Mouse (Mus musculus): ENCODE measurements around the gene Tnip3. TPM values are rescaled to one million over a fixed set of nuclear protein-coding genes. Genes with fewer than 3 reads are reported as not detected.

Gene Tnip3
- polyA plus RNA-seq, 1 experiment from 2014 or later: 0.03 TPM

DNA sequence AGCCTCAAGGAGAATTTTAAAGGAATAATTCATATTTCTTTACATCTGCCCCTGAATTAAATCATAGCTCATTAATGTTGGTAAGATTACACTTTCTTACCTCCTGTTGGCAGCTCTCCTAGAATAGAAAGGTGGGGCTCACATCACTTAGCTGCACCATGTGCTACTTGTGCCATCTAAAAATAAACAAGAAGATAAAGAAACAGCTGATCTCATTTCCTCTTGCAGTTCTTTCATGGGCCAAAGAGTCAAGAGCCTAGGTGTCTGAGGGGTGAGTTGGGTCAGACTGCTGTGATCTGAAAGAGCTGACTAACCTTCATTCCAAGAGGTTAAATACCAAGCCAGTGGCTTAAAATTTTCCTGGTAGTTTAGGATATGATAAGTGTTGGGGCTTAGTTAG, 86.7 kb downstream of the Tnip3 start:
- DNase-seq (ENCODE audit: low read depth, low spot score) (no peak), ATAC-seq (no peak)
- ChIA-PET POLR2A (no interaction called here), CTCF (no interaction called here)
- H3K27me3 ChIP-seq: peaks cover under 1% of the 10 kb centered on the region
- in situ Hi-C loops (cut with MboI; ENCODE audit: low pct_unique_long_range_greater_than_20kb): no loop called here
- no peak for TF ChIP-seq CTCF (IDR thresholded peaks at IDR 0.05)

DNA sequence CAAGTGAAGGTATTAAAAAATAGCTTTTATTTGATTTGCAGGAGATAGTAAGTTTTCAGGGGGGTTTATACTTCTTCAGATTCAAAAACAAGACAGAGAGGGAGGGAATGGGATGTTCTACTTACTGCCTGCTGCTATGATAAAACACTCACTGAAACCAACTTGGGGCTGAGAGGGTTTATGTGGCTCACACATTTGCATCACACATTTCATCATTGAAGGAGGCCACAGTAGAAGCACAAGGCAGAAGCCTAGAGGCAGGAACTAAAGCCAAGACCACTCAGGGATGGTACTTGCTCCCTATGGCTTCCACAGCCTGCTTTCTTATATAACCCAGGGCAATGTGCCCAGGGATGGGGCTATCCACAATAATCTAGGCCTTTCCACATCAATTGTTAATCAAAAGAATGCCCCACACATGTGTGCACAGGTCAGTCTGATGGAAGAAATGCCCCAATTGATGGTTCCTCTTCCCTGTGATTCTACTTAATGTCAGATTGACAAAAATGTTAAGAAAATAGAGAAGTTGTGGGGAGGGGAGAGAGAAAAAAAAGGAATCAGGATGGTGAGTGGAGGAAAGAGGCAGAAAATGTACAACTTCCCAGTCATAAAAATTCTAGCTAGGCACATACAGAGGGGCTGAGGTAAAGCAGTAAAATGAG, 88.9 kb downstream of the Tnip3 start:
- ChIA-PET POLR2A (no interaction called here), CTCF (interaction anchor here (1.1 kb wide), 1 partner anchor 14 kb away, joined by 3 read pairs; no protein-coding TSS in a partner anchor)
- DNase-seq (ENCODE audit: low read depth, low spot score) (no peak), ATAC-seq (no peak)
- H3K27me3 ChIP-seq: peaks cover 3% of the 10 kb centered on the region
- no peak for TF ChIP-seq CTCF (IDR thresholded peaks at IDR 0.05)
- in situ Hi-C loops (cut with MboI; ENCODE audit: low pct_unique_long_range_greater_than_20kb): no loop called here

DNA sequence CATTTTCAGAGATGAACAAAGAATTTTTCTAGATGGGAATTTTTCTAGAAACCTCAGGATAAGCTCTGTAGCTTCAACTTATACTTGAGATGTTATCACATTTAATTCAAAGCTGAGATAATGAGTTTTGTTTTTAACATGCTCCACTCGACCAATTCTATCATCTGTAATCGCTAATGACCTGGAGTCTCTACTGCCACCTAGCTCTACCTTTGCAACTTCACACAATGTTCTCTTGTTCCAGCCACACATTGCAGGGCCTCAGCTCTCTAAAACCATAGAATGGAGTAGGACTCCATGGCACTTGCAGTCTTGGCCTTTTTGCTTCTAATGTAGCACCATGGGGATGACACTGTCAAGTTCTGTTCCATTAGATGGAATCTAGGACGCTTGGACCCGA, 90.5 kb downstream of the Tnip3 start:
- ChIA-PET CTCF (interaction anchor here (1.2 kb wide), 1 partner anchor 33 kb away, joined by 3 read pairs; no protein-coding TSS in a partner anchor), POLR2A (no interaction called here)
- peaks cover 3% of the 10 kb centered on the region for H3K27me3 ChIP-seq
- no peak for DNase-seq (ENCODE audit: low read depth, low spot score)
- no peak for TF ChIP-seq CTCF (IDR thresholded peaks at IDR 0.05)
- in situ Hi-C loops (cut with MboI; ENCODE audit: low pct_unique_long_range_greater_than_20kb): no loop called here
- ATAC-seq: no peak

DNA sequence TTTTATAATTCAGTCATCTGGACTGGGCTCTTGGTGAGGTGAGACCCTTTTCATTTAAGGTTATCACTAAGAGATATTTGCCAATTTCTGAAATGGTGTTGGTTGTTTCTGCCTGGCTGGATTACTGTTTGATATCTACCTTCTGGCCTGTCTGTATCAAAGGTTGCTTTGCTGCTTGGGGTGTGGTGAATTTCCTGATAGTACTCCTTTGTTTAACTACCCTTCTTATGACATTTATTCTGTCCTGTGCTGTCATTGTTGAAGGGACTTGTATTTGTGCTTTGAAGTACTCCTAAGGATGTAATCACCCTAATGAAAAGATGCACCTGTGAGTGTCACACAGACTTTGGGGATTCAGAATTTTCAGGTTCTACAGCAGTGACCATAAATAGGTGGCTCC, 96.1 kb downstream of the Tnip3 start:
- H3K27me3 ChIP-seq: peaks cover 3% of the 10 kb centered on the region
- TF ChIP-seq CTCF (IDR thresholded peaks at IDR 0.05): no peak
- ChIA-PET POLR2A (no interaction called here), CTCF (no interaction called here)
- DNase-seq (ENCODE audit: low read depth, low spot score) (no peak), ATAC-seq (no peak)
- in situ Hi-C loops (cut with MboI; ENCODE audit: low pct_unique_long_range_greater_than_20kb): no loop called here

DNA sequence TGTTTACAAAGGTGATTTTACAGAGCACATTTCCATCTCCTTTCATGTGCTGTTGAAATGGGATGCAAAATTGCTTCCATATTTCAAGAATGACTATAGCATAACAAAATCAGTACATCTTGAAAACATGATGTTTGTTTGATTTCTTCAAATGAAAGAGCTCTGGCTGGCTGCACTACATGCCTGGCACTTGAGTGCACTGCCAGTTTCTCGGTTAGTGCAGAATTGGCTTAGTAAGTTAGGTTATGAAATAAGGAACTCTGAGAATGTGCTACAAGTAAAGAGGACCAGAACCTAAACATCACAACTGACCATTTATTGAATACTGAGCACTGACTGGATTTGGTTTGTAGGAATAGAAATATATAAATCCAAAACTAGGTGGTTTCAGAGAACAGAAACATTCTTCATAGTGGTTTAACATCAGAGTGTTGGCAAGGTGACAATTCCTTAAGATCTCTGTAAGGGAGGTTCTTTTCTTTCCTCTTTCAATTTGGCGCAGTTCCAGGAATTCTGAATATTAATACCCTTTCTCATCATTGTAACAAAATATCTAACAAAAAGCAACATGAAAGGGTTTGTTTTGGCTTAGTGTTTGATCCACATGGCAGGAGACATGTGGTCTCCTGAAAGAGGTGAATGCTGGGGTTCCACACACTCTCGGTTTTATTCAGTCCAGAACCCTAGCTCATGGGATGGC, 98.1 kb downstream of the Tnip3 start:
- POLR2A ChIA-PET: no interaction called here

DNA sequence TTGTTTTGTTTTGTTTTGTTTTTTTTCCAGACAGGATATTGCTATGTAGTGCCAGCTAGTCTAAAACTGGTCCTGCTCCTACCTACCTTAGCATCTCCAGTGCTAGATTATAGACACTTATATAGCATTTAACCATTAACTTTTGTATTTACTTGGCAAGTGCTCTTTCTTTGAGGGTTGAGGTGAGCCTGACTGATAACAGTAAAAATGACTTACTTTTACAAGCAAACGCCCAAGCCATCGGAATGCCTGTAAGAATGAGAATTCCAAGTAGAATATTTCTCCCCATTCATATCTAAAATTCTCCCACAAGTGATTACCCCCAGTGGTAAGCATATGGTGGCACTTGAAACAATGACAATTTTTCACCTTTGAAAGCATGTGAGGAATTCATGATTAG, 105.5 kb downstream of the Tnip3 start:
- DNase-seq (ENCODE audit: low read depth, low spot score): no peak
- peaks cover 16% of the 10 kb centered on the region for H3K27me3 ChIP-seq
- ChIA-PET POLR2A (no interaction called here), CTCF (interaction anchor here (1.6 kb wide), 1 partner anchor 8 kb away, joined by 5 read pairs; no protein-coding TSS in a partner anchor)
- no peak for TF ChIP-seq CTCF (IDR thresholded peaks at IDR 0.05)
- in situ Hi-C loops (cut with MboI; ENCODE audit: low pct_unique_long_range_greater_than_20kb): loop anchor here (25.0 kb wide), 1 partner anchor 832 kb away; no protein-coding TSS in a partner anchor
- no peak for ATAC-seq

More for the DNA sequence above, 98.1 kb downstream of the Tnip3 start:
- CTCF ChIA-PET: no interaction called here
- DNase-seq (ENCODE audit: low read depth, low spot score) (no peak), ATAC-seq (no peak)
- no peak for TF ChIP-seq CTCF (IDR thresholded peaks at IDR 0.05)
- H3K27me3 ChIP-seq: peaks cover 3% of the 10 kb centered on the region
- in situ Hi-C loops (cut with MboI; ENCODE audit: low pct_unique_long_range_greater_than_20kb): no loop called here

DNA sequence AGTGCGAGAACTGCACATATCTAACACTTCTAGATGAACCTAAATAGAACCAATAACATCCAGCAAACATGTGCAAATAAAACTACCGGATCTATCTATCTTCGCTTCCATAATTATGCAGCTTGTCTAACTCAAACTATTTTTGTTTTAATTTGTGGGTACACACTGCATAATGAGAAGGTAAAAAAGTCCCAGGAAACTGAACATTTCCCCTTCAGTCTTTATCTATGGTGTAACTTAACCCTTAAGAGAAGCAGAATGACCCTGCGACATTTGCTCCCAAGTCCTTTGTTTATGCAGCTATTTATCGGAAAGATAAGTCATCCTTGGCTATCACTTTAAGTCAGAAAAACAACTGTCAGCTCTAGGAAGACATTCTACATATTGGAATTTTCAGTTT, 107.1 kb downstream of the Tnip3 start:
- no peak for DNase-seq (ENCODE audit: low read depth, low spot score)
- in situ Hi-C loops (cut with MboI; ENCODE audit: low pct_unique_long_range_greater_than_20kb): loop anchor here (25.0 kb wide), 1 partner anchor 830 kb away; no protein-coding TSS in a partner anchor
- no peak for ATAC-seq
- TF ChIP-seq CTCF (IDR thresholded peaks at IDR 0.05): no peak
- H3K27me3 ChIP-seq: peaks cover 16% of the 10 kb centered on the region
- POLR2A ChIA-PET: no interaction called here
- CTCF ChIA-PET: no interaction called here

DNA sequence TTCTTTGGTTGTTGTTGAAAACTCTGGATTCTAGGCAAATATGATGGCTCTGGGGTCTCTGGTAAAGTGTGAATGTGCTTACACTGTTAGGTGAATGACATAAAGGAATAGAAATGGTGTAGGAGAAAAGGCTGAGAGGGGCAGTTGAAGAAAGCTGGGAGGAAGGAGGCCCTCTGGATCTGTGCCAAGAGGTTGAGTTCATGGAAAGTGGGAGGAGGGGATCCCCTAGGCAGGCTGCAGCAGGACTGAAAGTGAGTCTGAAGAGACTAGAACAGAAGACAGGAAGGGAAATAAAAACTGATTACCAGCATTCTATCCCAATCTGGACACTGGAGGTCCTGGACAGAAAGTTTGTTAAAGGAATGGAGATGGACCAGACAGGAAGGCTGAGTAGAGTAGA, 117.3 kb downstream of the Tnip3 start:
- POLR2A ChIA-PET: no interaction called here
- in situ Hi-C loops (cut with MboI; ENCODE audit: low pct_unique_long_range_greater_than_20kb): loop anchor here (25.0 kb wide), 1 partner anchor 820 kb away; no protein-coding TSS in a partner anchor
- no peak for TF ChIP-seq CTCF (IDR thresholded peaks at IDR 0.05)
- ATAC-seq (no peak), DNase-seq (ENCODE audit: low read depth, low spot score) (no peak)
- CTCF ChIA-PET: no interaction called here
- peaks cover 12% of the 10 kb centered on the region for H3K27me3 ChIP-seq

DNA sequence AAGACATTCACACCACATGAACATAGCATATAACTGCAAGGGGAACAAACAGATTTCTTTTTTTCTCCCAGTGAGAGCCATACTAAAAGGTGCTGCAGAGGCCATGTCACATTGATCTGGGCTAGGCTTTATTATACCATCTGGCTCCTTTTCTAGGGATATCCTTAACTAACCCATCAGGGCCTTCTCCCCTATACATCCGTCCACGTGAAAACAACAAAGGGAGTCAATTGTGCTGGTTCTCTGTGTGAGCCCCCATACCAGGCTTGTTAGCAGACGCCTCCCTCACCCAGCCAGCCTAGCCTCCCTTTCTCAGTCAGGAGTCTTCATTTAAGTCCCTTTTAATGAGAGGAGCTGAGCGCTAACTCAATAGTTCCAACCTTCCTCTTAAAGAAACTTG, 119.0 kb downstream of the Tnip3 start:
- in situ Hi-C loops (cut with MboI; ENCODE audit: low pct_unique_long_range_greater_than_20kb): loop anchor here (25.0 kb wide), 1 partner anchor 818 kb away; no protein-coding TSS in a partner anchor
- no peak for TF ChIP-seq CTCF (IDR thresholded peaks at IDR 0.05)
- ChIA-PET POLR2A (no interaction called here), CTCF (no interaction called here)
- no peak for DNase-seq (ENCODE audit: low read depth, low spot score)
- no peak for ATAC-seq
- peaks cover 16% of the 10 kb centered on the region for H3K27me3 ChIP-seq

DNA sequence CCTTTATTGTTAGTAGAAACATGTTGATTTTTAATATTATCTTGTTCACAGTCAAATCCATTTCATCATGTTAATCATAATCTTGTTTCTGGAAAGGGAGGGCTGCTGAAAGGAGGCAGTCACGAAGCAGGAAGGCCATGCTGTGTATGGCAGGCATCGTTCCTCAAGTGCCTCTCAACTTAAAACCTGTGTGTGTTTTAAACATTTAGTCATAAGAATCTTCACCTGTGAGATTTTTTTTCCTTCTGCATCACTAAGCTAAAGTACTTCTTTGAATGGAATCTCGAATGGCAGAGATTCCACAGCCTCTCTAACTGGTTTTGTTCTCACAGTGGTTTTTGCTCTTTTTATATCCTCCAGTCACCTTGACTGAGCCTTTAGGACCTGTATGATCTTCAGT, 121.3 kb downstream of the Tnip3 start:
- ATAC-seq: no peak
- in situ Hi-C loops (cut with MboI; ENCODE audit: low pct_unique_long_range_greater_than_20kb): loop anchor here (25.0 kb wide), 1 partner anchor 816 kb away; no protein-coding TSS in a partner anchor
- peaks cover 19% of the 10 kb centered on the region for H3K27me3 ChIP-seq
- no peak for TF ChIP-seq CTCF (IDR thresholded peaks at IDR 0.05)
- no peak for DNase-seq (ENCODE audit: low read depth, low spot score)
- CTCF ChIA-PET: no interaction called here
- POLR2A ChIA-PET: no interaction called here

DNA sequence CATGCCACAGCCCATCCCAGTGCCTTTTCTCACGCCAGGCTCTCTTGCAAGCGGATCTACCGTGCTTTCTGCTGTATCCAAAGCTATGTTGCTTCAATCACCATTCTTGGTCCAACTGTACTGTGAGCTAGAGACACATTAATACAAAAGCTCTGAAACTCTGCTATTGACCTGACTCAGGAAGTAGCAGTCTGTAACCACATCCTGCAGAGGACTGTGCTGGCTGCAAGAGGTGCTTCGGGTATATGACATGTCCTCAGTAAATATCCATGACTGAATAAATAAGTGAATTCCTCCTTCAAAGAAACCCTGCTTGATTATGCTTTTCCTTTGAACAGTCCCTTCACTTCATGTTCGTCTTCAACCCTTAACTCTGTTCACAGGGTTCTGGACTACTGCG, 122.6 kb downstream of the Tnip3 start:
- in situ Hi-C loops (cut with MboI; ENCODE audit: low pct_unique_long_range_greater_than_20kb): loop anchor here (25.0 kb wide), 1 partner anchor 815 kb away; no protein-coding TSS in a partner anchor
- DNase-seq (ENCODE audit: low read depth, low spot score): no peak
- no peak for TF ChIP-seq CTCF (IDR thresholded peaks at IDR 0.05)
- ATAC-seq: no peak
- ChIA-PET POLR2A (no interaction called here), CTCF (no interaction called here)
- peaks cover 15% of the 10 kb centered on the region for H3K27me3 ChIP-seq
